Mouse (Mus musculus): ENCODE data around the gene Arhgap8.

- TF ChIP-seq CTCF (IDR thresholded peaks at IDR 0.05; ENCODE audit: extremely low read depth, insufficient read length, insufficient replicate concordance, low read depth, low read length) (no peak), POLR2A (IDR thresholded peaks at IDR 0.05; ENCODE audit: low read depth, low read length) (no peak)
Observed at GRCm38 (mm10) chr15:84736346-84736993, 16.6 kb downstream of the Arhgap8 start.
